In the genomic region with DNA sequence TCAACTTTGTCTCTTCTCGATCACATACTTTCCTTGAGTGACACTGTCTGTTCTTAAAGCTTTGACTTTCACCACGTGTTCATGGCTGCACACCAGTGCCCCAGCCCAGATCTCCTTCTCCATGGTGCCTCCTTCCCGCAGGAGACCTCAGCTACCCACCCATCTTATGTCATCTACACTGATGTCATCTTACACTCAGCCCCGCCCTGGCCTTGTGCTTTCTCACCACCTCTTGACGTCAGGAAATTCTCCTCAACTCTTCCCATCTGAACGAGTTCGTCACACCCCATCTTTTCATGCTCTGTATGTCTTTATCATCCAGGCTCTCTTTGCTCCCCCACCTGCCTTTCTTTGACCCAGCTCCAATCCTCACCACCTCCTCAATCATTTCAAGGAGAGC, we compare ENCODE assay signal across 25 mouse cellular contexts. TPM values are rescaled to one million over a fixed set of nuclear protein-coding genes. Genes with fewer than 3 reads are reported as not detected.
DNase-seq lines count a peak whose midpoint lies in the region; ATAC-seq and TF ChIP-seq lines count a peak whose summit lies in the region.
"Had no signal": no experiment of that assay in that cellular context is flagged by ENCODE, and none has a peak within 500 bp of the region (broad histone marks: within the 10 kb centered on the region; RNA-seq: fewer than 3 reads in every experiment).

No protein-coding gene starts in this region.

- H3K36me3 ChIP-seq in kidney, adult 2 months (ENCODE audit: control insufficient read depth, insufficient read depth, low read length) = no peaks in the 10 kb centered on the region
- H3K36me3 ChIP-seq in forebrain, embryonic 16.5 days (ENCODE audit: control insufficient read depth, insufficient read depth) = no peaks in the 10 kb centered on the region
- H3K36me3 ChIP-seq: embryonic facial prominence, embryonic 13.5 days; stomach, embryonic 15.5 days had no signal

- H3K9me3 ChIP-seq in forebrain, embryonic 16.5 days (ENCODE audit: control insufficient read depth, low read length) = no peaks in the 10 kb centered on the region
- H3K9me3 ChIP-seq: embryonic facial prominence, embryonic 13.5 days; forebrain, embryonic 13.5 days; stomach, embryonic 15.5 days had no signal

- WGBS in kidney, adult 2 months = 77% methylated on average over 7 of the region's 7 CpGs
- 79% methylated on average over 7 of the region's 7 CpGs for WGBS in forebrain, embryonic 16.5 days

- ATAC-seq in activated CD4-positive, CD25-positive, alpha-beta regulatory T cell, adult 4 months = no peak
- no peak for ATAC-seq in forebrain, embryonic 16.5 days
- ATAC-seq: forebrain, embryonic 13.5 days; hindbrain, postnatal 0 days had no signal

- H3K27me3 ChIP-seq in kidney, adult 2 months (replicated peaks; ENCODE audit: control insufficient read depth, insufficient read depth, low read length) = no peaks in the 10 kb centered on the region
- no peaks in the 10 kb centered on the region for H3K27me3 ChIP-seq in forebrain, embryonic 16.5 days (replicated peaks; ENCODE audit: control insufficient read depth, insufficient read depth, low read length)
- H3K27me3 ChIP-seq: embryonic facial prominence, embryonic 13.5 days; forebrain, embryonic 13.5 days; stomach, embryonic 15.5 days had no signal

- no peak overlapping the region for H3K4me3 ChIP-seq in kidney, adult 2 months (ENCODE audit: insufficient read depth, low read depth, low read length)
- no peak overlapping the region for H3K4me3 ChIP-seq in forebrain, embryonic 16.5 days (replicated peaks; ENCODE audit: low read length)
- H3K4me3 ChIP-seq: embryonic facial prominence, embryonic 13.5 days; erythroblast, embryonic 14.5 days; forebrain, embryonic 13.5 days; stomach, embryonic 15.5 days had no signal

- peaks cover 8% of the 10 kb centered on the region for H3K4me1 ChIP-seq in kidney, adult 2 months (ENCODE audit: control insufficient read depth, insufficient read depth, low read length)
- peaks cover 2% of the 10 kb centered on the region; the same call in 1 of the 2 replicates for H3K4me1 ChIP-seq in forebrain, embryonic 16.5 days (replicated peaks; ENCODE audit: control insufficient read depth, insufficient read depth, low read length)
- H3K4me1 ChIP-seq: forebrain, embryonic 13.5 days had no signal

- no peak for TF ChIP-seq POLR2A in kidney, adult 2 months (IDR thresholded peaks at IDR 0.05; ENCODE audit: low read depth, low read length)

- H3K4me2 ChIP-seq in forebrain, embryonic 16.5 days (ENCODE audit: low read length) = no peak overlapping the region
- H3K4me2 ChIP-seq: embryonic facial prominence, embryonic 13.5 days; forebrain, embryonic 13.5 days; heart, embryonic 11.5 days; stomach, embryonic 15.5 days had no signal

- DNase-seq in kidney, adult 9 months = peak; percentile 2
- DNase-seq in kidney, adult 2 months = no peak
- DNase-seq in thymus, postnatal 25 days = peak; percentile 22
- no peak for DNase-seq in thymus, postnatal 36 days
- peak; percentile 68 for DNase-seq in induced T-regulatory cell, adult 2 months (ENCODE audit: low read depth)
- no peak for DNase-seq in spleen, postnatal 36 days (ENCODE audit: low spot score in 2 of 2)
- DNase-seq: adrenal gland, adult 8-10 months; cerebellum, adult 8-10 months; cerebellum, postnatal 36 days; embryo, embryonic 11 days; gastrocnemius, postnatal 10 days; kidney, adult 18-20 months; kidney, postnatal 10 days; midbrain, embryonic 14.5 days; right cerebral cortex, adult 18-20 months; right cerebral cortex, postnatal 4 days; thymus, adult 18-20 months had no signal

- no peak overlapping the region for H3K27ac ChIP-seq in kidney, adult 2 months (ENCODE audit: insufficient read depth, low read depth, low read length)
- no peak overlapping the region for H3K27ac ChIP-seq in forebrain, embryonic 16.5 days (ENCODE audit: low read length)
- H3K27ac ChIP-seq: embryonic facial prominence, embryonic 13.5 days; forebrain, embryonic 13.5 days; hindbrain, postnatal 0 days; stomach, embryonic 15.5 days had no signal

- no peak for TF ChIP-seq CTCF in kidney, adult 2 months (conservative IDR thresholded peaks at IDR 0.05; ENCODE audit: insufficient read depth, insufficient read length, low read depth, low read length)

- no peak overlapping the region for H3K9ac ChIP-seq in forebrain, embryonic 16.5 days (replicated peaks; ENCODE audit: low read depth, low read length)
- H3K9ac ChIP-seq: embryonic facial prominence, embryonic 13.5 days; forebrain, embryonic 13.5 days; stomach, embryonic 15.5 days had no signal

RNA-seq across cellular contexts. Expression of a gene that starts 22.8 kb away (rescaled TPM):
- polyA plus RNA-seq in kidney, adult 2 months (2012; rRNA removed) = 69.6 and 73.2 TPM in 2 replicates
- 10 to 100 TPM; 43.2 to 52.2 TPM for polyA plus RNA-seq in activated CD4-positive, CD25-positive, alpha-beta regulatory T cell, adult 4 months (2017; shearing (Covaris generic))
- polyA plus RNA-seq in forebrain, embryonic 16.5 days (2015; fragmentation: Nextera tagmentation; extraction: Ambion mirVana) = 7.9 and 8.7 TPM in 2 replicates

Comparison
In these comparisons a context has a peak if more than half of its experiments do, and no peak if none do; other contexts are left out.
1. DNase-seq: peak in kidney, adult 9 months (single experiment), thymus, postnatal 25 days (single experiment) and induced T-regulatory cell, adult 2 months (single experiment); none in kidney, adult 2 months (single experiment), thymus, postnatal 36 days (0 of 2) and spleen, postnatal 36 days (0 of 2).